Mouse (Mus musculus) thymus, postnatal 14 days (tissue): Measurements from ENCODE around the gene Dtymk.
A peak's percentile ranks its signal among the peaks of the same experiment; 100 is the strongest.
"Not testable (repeated sequence)": the region's sequence is repeated elsewhere in the genome, so short reads cannot be mapped to it uniquely, and the experiment has no call there.

Experiments used
- DNase-seq: peaks from one replicate; pipeline ENCODE4 v3.0.0; 2021

The Dtymk gene

GRCm38 (mm10) chr1:93801741-93802238 is at the start of gene Dtymk:
Gene Dtymk, minus strand, starts transcription at chr1:93801934.
- peak; percentile 93 for DNase-seq

- DNase-seq, result not testable (repeated sequence)
Measured at GRCm38 (mm10) chr1:93845766-93846366, 44.1 kb upstream of the Dtymk start.

- not testable (repeated sequence) for DNase-seq
Measured at GRCm38 (mm10) chr1:93838569-93838968, 36.8 kb upstream of the Dtymk start.

- no peak for DNase-seq
Measured at GRCm38 (mm10) chr1:93837335-93837734, 35.6 kb upstream of the Dtymk start.

- DNase-seq, result no peak
Measured at GRCm38 (mm10) chr1:93836532-93836913, 34.8 kb upstream of the Dtymk start.

GRCm38 (mm10) chr1:93835876-93836531 is 34.3 kb upstream of the Dtymk start:
- DNase-seq, result no peak

GRCm38 (mm10) chr1:93835211-93835610 is 33.5 kb upstream of the Dtymk start:
- no peak for DNase-seq

- DNase-seq, result no peak
Measured at GRCm38 (mm10) chr1:93834671-93835150, 33.0 kb upstream of the Dtymk start.

GRCm38 (mm10) chr1:93832754-93833360 is 31.1 kb upstream of the Dtymk start:
- not testable (repeated sequence) for DNase-seq

- no peak for DNase-seq
Measured at GRCm38 (mm10) chr1:93826540-93826835, 24.8 kb upstream of the Dtymk start.

GRCm38 (mm10) chr1:93825771-93826539 is 24.2 kb upstream of the Dtymk start:
- DNase-seq, result peak; percentile 37

- peak; percentile 94 for DNase-seq
Measured at GRCm38 (mm10) chr1:93825105-93825674, 23.5 kb upstream of the Dtymk start.

GRCm38 (mm10) chr1:93824609-93825008 is 22.9 kb upstream of the Dtymk start, which contains the start of gene D2hgdh:
Gene D2hgdh, plus strand, starts transcription at chr1:93824909.
- DNase-seq, result no peak

- no peak for DNase-seq
Measured at GRCm38 (mm10) chr1:93823796-93824495, 22.2 kb upstream of the Dtymk start.

GRCm38 (mm10) chr1:93818722-93819121 is 17.0 kb upstream of the Dtymk start:
- no peak for DNase-seq

GRCm38 (mm10) chr1:93817823-93818532 is 16.2 kb upstream of the Dtymk start:
- DNase-seq, result no peak

- DNase-seq, result no peak
Measured at GRCm38 (mm10) chr1:93811495-93812039, 9.8 kb upstream of the Dtymk start.

- no peak for DNase-seq
Measured at GRCm38 (mm10) chr1:93810011-93810410, 8.3 kb upstream of the Dtymk start.

- no peak for DNase-seq
Measured at GRCm38 (mm10) chr1:93808871-93809270, 7.1 kb upstream of the Dtymk start.

GRCm38 (mm10) chr1:93805221-93805951 is 3.7 kb upstream of the Dtymk start:
- no peak for DNase-seq

- DNase-seq, result no peak
Measured at GRCm38 (mm10) chr1:93804818-93805217, 3.1 kb upstream of the Dtymk start.
